Mouse (Mus musculus) activated CD4-positive, CD25-positive, alpha-beta regulatory T cell, adult 4 months (primary cell): Measurements from ENCODE around the gene Schip1. TPM values are rescaled to one million over a fixed set of nuclear protein-coding genes. Genes with fewer than 3 reads are reported as not detected.
"Not testable (repeated sequence)": the region's sequence is repeated elsewhere in the genome, so short reads cannot be mapped to it uniquely, and the experiment has no call there.

Source experiments
- ATAC-seq: one replicate; pipeline ENCODE4 v1.8.0; 2017
- polyA plus RNA-seq, 2 experiments: library from polyadenylated mRNA; unstranded; fragments of 100-300 nt; shearing (Covaris generic); gene quantifications; one replicate each; pipeline ENCODE4 v1.2.1; 2017

The Schip1 gene
- under 1 TPM in 1 of 2 experiments, not detected in 1; 0.22 TPM for polyA plus RNA-seq

GRCm38 (mm10) chr3:68064731-68065130 lies at the start of gene Schip1:
TSS of gene Schip1 (plus strand) at chr3:68064802.
- no peak for ATAC-seq

- ATAC-seq, result no peak
Measured at GRCm38 (mm10) chr3:68015786-68016185, 48.8 kb upstream of the Schip1 start.

GRCm38 (mm10) chr3:68019401-68019800 lies 45.2 kb upstream of the Schip1 start:
- no peak for ATAC-seq

GRCm38 (mm10) chr3:68036097-68036496 lies 28.5 kb upstream of the Schip1 start:
- no peak for ATAC-seq

- no peak for ATAC-seq
Measured at GRCm38 (mm10) chr3:68042951-68043350, 21.7 kb upstream of the Schip1 start.

- ATAC-seq, result peak; percentile 66
Measured at GRCm38 (mm10) chr3:68045475-68046416, 18.9 kb upstream of the Schip1 start.

GRCm38 (mm10) chr3:68053538-68053937 lies 11.1 kb upstream of the Schip1 start:
- ATAC-seq, result no peak

- ATAC-seq, result no peak
Measured at GRCm38 (mm10) chr3:68055071-68055470, 9.5 kb upstream of the Schip1 start.

- peak; percentile 82 for ATAC-seq
Measured at GRCm38 (mm10) chr3:68056373-68057275, 8.0 kb upstream of the Schip1 start.

GRCm38 (mm10) chr3:68059162-68059800 lies 5.3 kb upstream of the Schip1 start:
- ATAC-seq, result no peak

- ATAC-seq, result no peak
Measured at GRCm38 (mm10) chr3:68071395-68072386, 7.1 kb downstream of the Schip1 start.

- no peak for ATAC-seq
Measured at GRCm38 (mm10) chr3:68077406-68077805, 12.8 kb downstream of the Schip1 start.

GRCm38 (mm10) chr3:68085024-68085423 lies 20.4 kb downstream of the Schip1 start:
- no peak for ATAC-seq

GRCm38 (mm10) chr3:68092108-68092507 lies 27.5 kb downstream of the Schip1 start:
- no peak for ATAC-seq

GRCm38 (mm10) chr3:68096724-68097431 lies 32.3 kb downstream of the Schip1 start:
- no peak for ATAC-seq

- not testable (repeated sequence) for ATAC-seq
Measured at GRCm38 (mm10) chr3:68099561-68099960, 35.0 kb downstream of the Schip1 start.

- ATAC-seq, result no peak
Measured at GRCm38 (mm10) chr3:68101343-68101742, 36.7 kb downstream of the Schip1 start.

- no peak for ATAC-seq
Measured at GRCm38 (mm10) chr3:68105081-68105685, 40.6 kb downstream of the Schip1 start.

- no peak for ATAC-seq
Measured at GRCm38 (mm10) chr3:68121338-68121737, 56.7 kb downstream of the Schip1 start.

GRCm38 (mm10) chr3:68126284-68126856 lies 61.8 kb downstream of the Schip1 start:
- ATAC-seq, result no peak
